In the genomic region with DNA sequence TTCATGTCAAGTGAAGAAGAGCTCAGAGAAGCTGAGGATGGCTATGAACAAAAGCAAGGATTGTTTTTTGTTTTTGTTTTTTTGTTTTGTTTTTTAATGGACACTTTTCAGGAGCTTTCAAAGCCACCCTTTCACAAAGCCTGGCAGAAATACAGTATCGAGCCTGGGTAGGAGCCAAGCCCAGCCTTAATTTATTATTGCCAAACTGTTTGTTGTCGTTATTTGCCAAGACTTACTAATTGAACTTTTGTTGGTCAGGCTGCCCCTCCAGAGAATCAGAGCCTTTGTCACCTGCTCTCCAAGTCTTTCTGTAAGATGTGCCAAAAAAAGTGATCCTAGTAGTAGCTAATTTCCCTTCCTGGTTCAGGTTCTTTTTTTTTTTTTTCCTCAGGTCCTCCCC, we compare ENCODE assay signal across 18 mouse cellular contexts.
A peak's percentile ranks its signal among the peaks of the same experiment; 100 is the strongest.
DNase-seq lines count a peak whose midpoint lies in the region; ATAC-seq and TF ChIP-seq lines count a peak whose summit lies in the region.
"Had no signal": no experiment of that assay in that cellular context is flagged by ENCODE, and none has a peak within 500 bp of the region (broad histone marks: within the 10 kb centered on the region; RNA-seq: fewer than 3 reads in every experiment).

No protein-coding gene starts in this region.

- TF ChIP-seq CTCF in stomach, postnatal 0 days (IDR thresholded peaks at IDR 0.05; ENCODE audit: low read depth), result no peak

- no peak overlapping the region for H3K9ac ChIP-seq in forebrain, embryonic 14.5 days (ENCODE audit: low read length)
- H3K9ac ChIP-seq in forebrain, embryonic 11.5 days (ENCODE audit: low read length), result no peak overlapping the region
- no peak overlapping the region for H3K9ac ChIP-seq in stomach, postnatal 0 days (ENCODE audit: low read length)
- H3K9ac ChIP-seq: embryonic facial prominence, embryonic 13.5 days; forebrain, embryonic 13.5 days; heart, embryonic 12.5 days; hindbrain, embryonic 14.5 days had no signal

- H3K27me3 ChIP-seq in forebrain, embryonic 14.5 days (replicated peaks; ENCODE audit: control insufficient read depth, insufficient read depth, low read length), result no peaks in the 10 kb centered on the region
- no peaks in the 10 kb centered on the region for H3K27me3 ChIP-seq in forebrain, embryonic 11.5 days (ENCODE audit: control insufficient read depth, insufficient read depth, low read length)
- no peaks in the 10 kb centered on the region for H3K27me3 ChIP-seq in stomach, postnatal 0 days (ENCODE audit: control insufficient read depth, insufficient read depth, low read length)
- H3K27me3 ChIP-seq: embryonic facial prominence, embryonic 13.5 days; heart, embryonic 12.5 days; Patski had no signal

- DNase-seq in adrenal gland, postnatal 10 days, result peak; percentile 8
- no peak for DNase-seq in adrenal gland, postnatal 4 days (ENCODE audit: low spot score in 2 of 2)
- peak; percentile 7 for DNase-seq in forebrain, embryonic 14.5 days (ENCODE audit: low spot score)
- DNase-seq in forebrain, embryonic 11.5 days (ENCODE audit: low spot score), result no peak
- peak; percentile 3 for DNase-seq in ovary, postnatal 36 days (ENCODE audit: low spot score)
- DNase-seq in ovary, postnatal 14 days (ENCODE audit: low spot score), result no peak
- no peak for DNase-seq in stomach, postnatal 0 days (ENCODE audit: low spot score)
- DNase-seq: cerebellum, adult 9-11 months; gastrocnemius, adult 2 months; gastrocnemius, postnatal 25 days had no signal

- ATAC-seq in forebrain, embryonic 14.5 days, result no peak
- ATAC-seq in forebrain, embryonic 11.5 days (replicated peaks; ENCODE audit: low FRiP score), result no peak
- ATAC-seq in stomach, postnatal 0 days (ENCODE audit: low FRiP score, low TSS enrichment), result no peak
- ATAC-seq: activated CD4-positive, CD25-positive, alpha-beta regulatory T cell, adult 4 months; forebrain, embryonic 13.5 days; intestine, embryonic 16.5 days; Patski had no signal

- H3K4me3 ChIP-seq in forebrain, embryonic 14.5 days (ENCODE audit: low read depth, low read length), result no peak overlapping the region
- H3K4me3 ChIP-seq in forebrain, embryonic 11.5 days (ENCODE audit: low read depth, low read length), result no peak overlapping the region
- H3K4me3 ChIP-seq in stomach, postnatal 0 days (ENCODE audit: low read depth, low read length), result no peak overlapping the region
- H3K4me3 ChIP-seq: embryonic facial prominence, embryonic 13.5 days; forebrain, embryonic 13.5 days; gastrocnemius, adult 2 months; heart, embryonic 12.5 days; hindbrain, embryonic 10.5 days had no signal

- H3K36me3 ChIP-seq in forebrain, embryonic 14.5 days (ENCODE audit: control insufficient read depth, insufficient read depth, low read length), result no peaks in the 10 kb centered on the region
- H3K36me3 ChIP-seq in forebrain, embryonic 11.5 days (ENCODE audit: control insufficient read depth, insufficient read depth, low read length), result no peaks in the 10 kb centered on the region
- H3K36me3 ChIP-seq in stomach, postnatal 0 days (ENCODE audit: control insufficient read depth, insufficient read depth, low read length), result no peaks in the 10 kb centered on the region
- H3K36me3 ChIP-seq: embryonic facial prominence, embryonic 13.5 days; heart, embryonic 12.5 days; hindbrain, embryonic 10.5 days had no signal

- TF ChIP-seq EP300 in stomach, postnatal 0 days (optimal IDR thresholded peaks at IDR 0.05), result no peak

- H3K4me1 ChIP-seq in forebrain, embryonic 14.5 days (ENCODE audit: control insufficient read depth, insufficient read depth, low read length), result no peaks in the 10 kb centered on the region
- H3K4me1 ChIP-seq in forebrain, embryonic 11.5 days (replicated peaks; ENCODE audit: control insufficient read depth, insufficient read depth, low read length), result peaks cover 4% of the 10 kb centered on the region; the same call in 1 of the 2 replicates
- H3K4me1 ChIP-seq in stomach, postnatal 0 days (replicated peaks; ENCODE audit: control insufficient read depth, insufficient read depth), result no peaks in the 10 kb centered on the region
- H3K4me1 ChIP-seq: embryonic facial prominence, embryonic 13.5 days; heart, embryonic 12.5 days; hindbrain, embryonic 10.5 days had no signal

- H3K27ac ChIP-seq in forebrain, embryonic 14.5 days (ENCODE audit: low read depth, low read length), result no peak overlapping the region
- H3K27ac ChIP-seq in forebrain, embryonic 11.5 days (ENCODE audit: low read depth, low read length), result no peak overlapping the region
- no peak overlapping the region for H3K27ac ChIP-seq in stomach, postnatal 0 days (replicated peaks)
- H3K27ac ChIP-seq: embryonic facial prominence, embryonic 13.5 days; forebrain, embryonic 13.5 days; gastrocnemius, adult 2 months; hindbrain, embryonic 10.5 days; hindbrain, embryonic 14.5 days had no signal

- 62% methylated on average over 2 of the region's 2 CpGs for WGBS in forebrain, embryonic 14.5 days
- WGBS in forebrain, embryonic 11.5 days, result 86% methylated on average over 2 of the region's 2 CpGs
- WGBS in stomach, postnatal 0 days, result 72% methylated on average over 2 of the region's 2 CpGs

- H3K4me2 ChIP-seq in forebrain, embryonic 14.5 days (ENCODE audit: low read length), result no peak overlapping the region
- no peak overlapping the region for H3K4me2 ChIP-seq in forebrain, embryonic 11.5 days (ENCODE audit: low read depth, low read length, severe bottlenecking)
- no peak overlapping the region for H3K4me2 ChIP-seq in stomach, postnatal 0 days (replicated peaks; ENCODE audit: low read depth)
- H3K4me2 ChIP-seq: embryonic facial prominence, embryonic 13.5 days; forebrain, embryonic 13.5 days; heart, embryonic 12.5 days; hindbrain, embryonic 14.5 days had no signal

- no peaks in the 10 kb centered on the region for H3K9me3 ChIP-seq in forebrain, embryonic 14.5 days (replicated peaks; ENCODE audit: control insufficient read depth, low read length)
- no peaks in the 10 kb centered on the region for H3K9me3 ChIP-seq in forebrain, embryonic 11.5 days (ENCODE audit: control insufficient read depth, low read length)
- H3K9me3 ChIP-seq in stomach, postnatal 0 days (ENCODE audit: control insufficient read depth, low read length), result no peaks in the 10 kb centered on the region
- H3K9me3 ChIP-seq: embryonic facial prominence, embryonic 13.5 days; forebrain, embryonic 13.5 days; heart, embryonic 12.5 days; hindbrain, embryonic 10.5 days had no signal

Comparison
In these comparisons a context has a peak if more than half of its experiments do, and no peak if none do; other contexts are left out.
1. DNase-seq: peak in adrenal gland, postnatal 10 days (single experiment), forebrain, embryonic 14.5 days (single experiment) and ovary, postnatal 36 days (single experiment); none in adrenal gland, postnatal 4 days (0 of 2), forebrain, embryonic 11.5 days (single experiment), ovary, postnatal 14 days (single experiment) and stomach, postnatal 0 days (single experiment).